Mouse (Mus musculus) liver, embryonic 14.5 days (tissue): ENCODE results near the gene Mif.

Experiments used
- CTCF ChIP-seq: IDR thresholded peaks from 2 replicates; pipeline ENCODE4 v1.5.1; 2016; ENCODE audit warnings: antibody characterized with exemption, low read depth, control low read depth
- EP300 ChIP-seq: IDR thresholded peaks from 2 replicates; pipeline ENCODE4 v1.6.1; 2016; ENCODE audit warnings: antibody characterized with exemption, low read depth

GRCm38 (mm10) chr10:75861587-75861986 is 1.5 kb upstream of the Mif start:
- TF ChIP-seq CTCF (no peak), EP300 (no peak)
